Mouse (Mus musculus) thymus, postnatal 10 days (tissue): ENCODE data around the gene Kcnn4.

Experiments
- DNase-seq, 2 experiments: peaks; one replicate each; pipeline ENCODE4 v3.0.0; 2021; ENCODE audit warnings: low spot score in 2 of 2

The Kcnn4 gene

GRCm38 (mm10) chr7:24425919-24426318 is 55.9 kb downstream of the Kcnn4 start:
- no peak for DNase-seq

- no peak for DNase-seq
Observed at GRCm38 (mm10) chr7:24427168-24427567, 57.1 kb downstream of the Kcnn4 start.

- no peak for DNase-seq
Observed at GRCm38 (mm10) chr7:24428725-24429124, 58.7 kb downstream of the Kcnn4 start.

- DNase-seq: no peak
Observed at GRCm38 (mm10) chr7:24429413-24430112, 59.5 kb downstream of the Kcnn4 start.

- DNase-seq: no peak
Observed at GRCm38 (mm10) chr7:24430551-24431345, 60.7 kb downstream of the Kcnn4 start.

- no peak for DNase-seq
Observed at GRCm38 (mm10) chr7:24431713-24432112, 61.6 kb downstream of the Kcnn4 start.

- no peak for DNase-seq
Observed at GRCm38 (mm10) chr7:24435305-24435704, 65.2 kb downstream of the Kcnn4 start.
